Mouse (Mus musculus) hindlimb bud, embryonic 11.5 days (tissue): ENCODE results near the gene Sipa1l2.

Experiments used
- DNase-seq: peaks from one replicate; pipeline ENCODE4 v3.0.0-alpha.2; 2012; ENCODE audit warnings: low read depth, low spot score; ENCODE audit errors: extremely low spot score

Gene Sipa1l2

DNA sequence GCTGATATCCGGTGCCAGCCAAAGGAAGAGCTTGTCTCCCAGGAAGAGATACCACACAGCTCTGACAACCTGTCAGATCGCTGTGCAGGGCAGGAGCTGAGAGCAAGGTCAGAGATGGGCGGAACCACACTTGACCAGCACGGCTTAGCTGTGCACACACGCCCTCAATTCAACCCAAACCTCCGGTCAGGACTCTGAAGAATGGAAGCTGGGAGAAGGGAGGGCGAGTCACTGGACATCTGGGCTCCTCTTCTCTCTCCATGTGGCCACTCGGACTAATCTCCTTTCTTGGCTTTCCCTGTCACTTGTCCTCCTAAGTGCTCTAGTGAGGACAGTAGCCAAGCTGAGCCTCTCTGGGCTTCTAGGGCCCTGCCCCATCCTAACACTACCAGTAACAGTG, 53.9 kb downstream of the Sipa1l2 start:
- DNase-seq: no peak

DNA sequence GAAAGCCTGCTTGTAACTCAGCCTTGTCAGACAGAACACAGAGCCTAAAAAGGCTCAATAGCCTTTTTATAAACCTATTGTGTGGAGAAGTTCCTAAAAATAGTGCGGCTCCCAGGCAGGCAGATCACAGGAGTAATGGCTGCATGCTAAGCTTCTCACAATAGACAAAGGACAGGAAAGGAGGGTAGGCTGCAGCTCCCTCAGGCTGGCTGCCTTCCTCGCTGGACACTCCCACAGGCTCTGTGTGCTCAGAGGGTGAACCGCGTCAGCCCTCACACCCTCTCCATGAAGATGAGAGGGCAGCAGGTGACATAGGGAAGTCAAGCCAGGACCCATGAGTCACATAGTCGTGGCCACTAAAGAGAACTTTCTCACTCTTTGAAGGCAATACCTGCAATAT, 55.7 kb downstream of the Sipa1l2 start:
- DNase-seq: no peak

DNA sequence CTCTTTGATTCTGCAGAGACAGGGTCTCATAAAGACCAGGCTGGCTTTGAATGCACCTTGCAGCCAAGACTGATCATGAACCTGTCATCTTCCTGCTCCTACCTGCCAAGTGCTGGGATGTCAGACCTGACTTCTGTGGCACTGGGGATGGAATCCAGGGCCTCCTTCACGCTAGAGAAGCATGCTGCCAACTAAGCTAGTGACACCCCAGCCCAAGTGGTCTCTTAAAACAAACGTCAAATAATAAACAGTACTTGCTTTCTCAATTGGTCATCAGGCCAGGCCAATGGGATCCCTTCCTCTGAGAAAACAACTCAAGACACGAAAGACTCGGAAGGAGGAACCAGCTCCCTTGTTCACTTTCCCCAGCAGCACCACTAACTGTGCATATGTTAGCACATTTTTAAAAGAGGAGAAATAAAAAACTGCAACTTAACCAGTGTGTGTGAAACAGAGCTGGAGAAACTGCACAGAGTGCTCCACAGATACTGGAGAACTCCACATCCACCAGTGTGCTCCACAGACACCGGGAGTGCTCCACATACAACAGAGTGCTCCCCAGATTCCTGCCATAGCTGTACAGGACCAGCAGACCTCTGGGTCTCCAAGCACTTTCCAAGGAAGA, 56.3 kb downstream of the Sipa1l2 start:
- DNase-seq: no peak

DNA sequence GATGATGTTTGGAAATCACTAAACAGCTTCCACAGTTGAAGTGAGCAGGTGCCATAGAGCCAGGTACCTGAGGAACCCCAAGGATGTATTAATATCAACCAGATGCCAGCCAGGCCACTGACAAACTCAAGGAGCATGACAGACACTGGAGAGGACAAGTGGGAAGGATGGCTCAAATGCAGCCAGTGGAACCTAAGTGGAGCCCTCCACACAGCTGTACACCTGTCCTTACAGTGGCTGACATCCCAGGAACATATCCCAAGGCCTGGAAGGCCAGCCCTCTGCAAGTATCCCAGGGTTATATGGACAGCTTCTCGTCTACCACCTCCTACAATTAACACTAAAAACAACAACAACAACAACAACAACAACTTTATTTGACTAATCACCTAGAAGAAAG, 57.0 kb downstream of the Sipa1l2 start:
- DNase-seq: no peak

DNA sequence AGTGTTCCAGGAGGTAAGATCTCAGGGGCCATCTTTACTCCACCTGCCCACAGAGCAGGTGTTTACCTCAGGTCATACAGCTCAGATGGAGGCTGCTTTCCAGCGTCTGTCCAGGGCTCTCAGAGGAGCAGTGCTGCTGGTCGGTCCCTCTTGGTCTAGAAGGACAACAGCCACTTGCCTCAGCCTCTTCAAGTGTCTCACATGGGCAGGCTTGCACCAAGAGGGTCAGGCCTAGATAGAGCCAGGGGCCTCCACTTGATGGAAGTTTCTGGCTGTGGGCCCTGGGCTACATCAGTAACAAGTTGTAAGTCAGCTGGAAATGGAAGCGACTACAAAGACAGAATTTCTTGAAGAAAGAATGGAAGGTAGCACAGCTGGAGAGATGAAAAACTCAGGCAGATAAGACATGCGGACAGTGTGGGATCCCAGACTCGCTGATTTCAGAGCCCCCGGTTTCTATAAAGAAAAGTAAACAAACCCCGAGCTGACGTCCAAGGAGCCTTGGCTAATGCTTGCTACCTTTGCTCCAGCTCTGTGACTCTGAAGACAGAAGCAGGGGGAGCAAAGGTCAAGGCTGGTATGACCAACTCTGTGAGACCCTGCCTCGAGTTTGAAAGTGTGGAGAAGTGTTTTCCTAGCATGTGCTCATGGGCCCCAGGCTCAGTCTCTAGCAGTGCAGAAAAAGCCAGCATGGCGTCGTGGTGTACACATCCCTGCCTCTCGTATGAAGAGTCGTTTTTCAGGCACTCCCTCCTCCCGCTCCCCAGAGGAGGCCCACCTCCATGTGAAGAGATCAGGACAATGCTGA, 58.5 kb downstream of the Sipa1l2 start:
- DNase-seq: no peak

DNA sequence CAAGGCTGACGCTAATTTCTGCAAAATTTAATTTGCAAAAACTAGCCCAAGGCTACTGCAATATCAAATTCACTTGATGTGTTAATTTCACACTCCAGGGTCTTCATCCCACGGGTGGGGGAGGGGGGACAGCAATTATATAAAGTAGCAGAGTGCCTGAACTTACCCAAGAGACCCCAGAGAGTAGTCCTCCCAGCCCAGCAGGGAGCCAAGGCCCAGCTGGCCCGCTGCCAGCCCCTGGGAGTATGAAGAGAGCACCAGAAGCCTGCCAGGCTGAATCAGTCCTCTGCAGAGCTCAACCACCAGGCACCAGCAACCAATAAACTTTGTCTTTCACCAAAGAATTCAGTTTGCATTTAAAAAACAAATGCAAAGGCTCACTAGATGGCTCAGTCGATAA, 59.8 kb downstream of the Sipa1l2 start:
- no peak for DNase-seq

DNA sequence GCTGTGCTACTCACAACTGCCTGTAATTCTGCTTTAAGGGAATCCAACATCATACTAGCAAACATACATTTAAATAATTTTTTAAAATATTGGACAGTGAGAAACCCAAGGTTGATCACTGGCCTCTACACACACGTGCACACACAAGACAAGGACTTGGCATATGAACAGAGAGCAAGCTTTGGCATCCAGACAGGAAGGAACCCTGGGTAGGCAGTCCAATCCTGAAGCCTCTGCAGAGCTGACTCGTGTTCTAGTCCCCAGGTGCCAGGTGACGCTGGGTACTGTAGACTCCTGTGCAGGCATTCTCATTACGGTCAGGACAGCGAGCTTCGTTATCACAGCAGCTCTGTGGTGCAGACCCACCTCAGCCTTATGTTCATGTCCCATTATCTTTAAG, 60.4 kb downstream of the Sipa1l2 start:
- no peak for DNase-seq

DNA sequence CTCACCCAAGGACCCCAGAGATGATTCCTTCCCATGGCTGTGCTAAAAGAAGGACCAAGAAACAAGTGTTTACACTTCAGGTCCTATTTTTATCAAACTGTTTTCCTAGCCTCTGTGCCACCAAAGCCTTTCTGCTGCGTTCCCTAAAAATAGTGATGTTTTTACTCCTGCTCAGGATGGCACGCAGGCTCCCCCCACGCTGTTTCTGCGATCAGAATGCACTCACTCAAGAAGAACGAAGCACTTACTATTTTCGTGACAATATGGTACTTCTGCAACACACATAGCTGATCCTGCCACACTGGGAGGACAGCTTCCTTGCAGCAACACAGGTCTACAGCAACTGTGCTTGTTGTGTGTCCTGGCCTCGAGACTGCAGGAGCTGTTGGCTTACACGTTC, 62.3 kb downstream of the Sipa1l2 start:
- no peak for DNase-seq

DNA sequence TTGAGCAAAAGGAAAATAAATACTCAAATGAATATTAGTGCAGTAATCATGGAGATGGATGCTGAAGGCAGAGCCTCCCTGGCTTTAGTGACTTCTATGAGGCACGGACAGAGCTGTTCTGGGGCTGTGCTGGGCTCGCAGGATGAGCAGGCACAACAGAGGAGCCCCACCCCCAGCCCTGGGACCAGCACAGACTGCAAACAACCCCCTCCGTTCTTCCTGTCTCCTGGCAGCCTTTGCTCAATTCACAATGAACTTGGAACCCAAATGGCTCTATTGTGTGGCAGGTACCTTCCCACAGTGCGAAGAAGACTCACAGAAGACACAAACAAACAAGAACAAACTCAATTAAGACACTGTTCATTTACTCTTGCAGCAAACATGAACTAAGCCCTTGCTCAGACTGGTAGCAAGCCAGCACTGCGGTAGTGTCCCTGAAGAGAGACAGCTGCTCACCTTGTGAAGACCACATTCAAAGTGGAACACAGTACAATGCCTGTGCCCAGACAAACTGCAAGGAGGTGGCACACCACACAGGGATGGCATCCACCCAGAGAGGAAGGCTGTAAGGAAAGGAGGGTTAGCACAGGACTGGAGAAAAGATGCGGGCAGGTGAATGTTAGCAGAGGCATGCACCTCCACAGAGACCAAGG, 64.9 kb downstream of the Sipa1l2 start:
- DNase-seq: no peak

DNA sequence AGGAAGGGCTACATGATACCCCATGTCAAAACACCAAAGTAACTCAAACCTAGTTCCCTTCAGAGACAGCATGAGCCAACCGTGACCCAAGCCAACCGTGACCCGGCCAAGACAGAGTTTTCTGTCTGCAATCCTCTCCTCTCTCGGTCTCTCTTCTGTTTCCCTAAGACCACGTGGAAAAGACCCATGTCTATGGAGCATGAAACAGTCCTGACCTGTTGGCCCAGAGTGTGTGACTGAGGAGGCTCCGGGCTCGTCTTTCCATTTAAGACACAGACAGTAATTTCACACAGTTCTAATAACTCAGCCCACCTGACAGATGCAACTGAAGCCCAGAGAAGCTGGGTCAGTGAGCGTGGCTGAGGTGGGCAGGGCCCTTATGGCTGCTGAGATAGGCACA, 65.8 kb downstream of the Sipa1l2 start:
- DNase-seq: no peak

DNA sequence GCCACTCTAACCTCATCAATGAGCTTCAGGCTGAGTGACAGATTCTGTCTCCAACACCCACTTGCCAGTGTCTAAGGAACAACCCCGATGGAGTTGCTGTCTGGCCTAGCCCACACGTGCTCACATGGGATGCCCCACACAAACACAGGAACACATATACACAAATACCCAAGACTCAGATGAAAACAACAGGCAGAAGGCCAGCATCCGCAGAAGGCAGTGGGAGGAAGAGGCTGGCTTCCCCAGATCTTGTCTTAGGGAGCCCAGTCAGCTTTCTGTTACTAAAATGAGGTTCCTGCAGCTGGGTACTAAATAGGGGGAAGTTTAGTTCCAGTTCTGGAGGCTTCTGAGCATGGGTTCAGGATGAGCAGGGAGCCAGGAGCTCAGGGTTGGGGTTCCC, 66.8 kb downstream of the Sipa1l2 start:
- DNase-seq: no peak

DNA sequence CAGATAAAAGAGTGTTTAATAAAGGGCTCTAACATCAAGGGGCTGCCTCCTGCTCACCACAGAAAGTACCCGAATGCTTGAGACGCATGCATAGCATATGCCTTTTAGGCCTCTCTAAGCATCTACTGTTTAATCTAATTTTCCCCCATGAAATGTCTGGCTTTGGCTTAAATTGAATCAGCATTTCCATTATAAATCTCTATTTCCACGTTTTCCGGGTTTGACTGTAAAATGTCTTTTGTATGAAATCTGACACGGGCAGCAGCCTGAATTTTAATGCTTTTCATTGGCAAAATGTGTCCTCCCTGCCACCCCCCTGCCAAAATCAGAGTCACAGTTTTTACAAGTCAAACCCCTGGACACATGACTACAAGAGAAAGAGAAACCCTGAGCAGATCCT, 69.6 kb downstream of the Sipa1l2 start:
- no peak for DNase-seq

DNA sequence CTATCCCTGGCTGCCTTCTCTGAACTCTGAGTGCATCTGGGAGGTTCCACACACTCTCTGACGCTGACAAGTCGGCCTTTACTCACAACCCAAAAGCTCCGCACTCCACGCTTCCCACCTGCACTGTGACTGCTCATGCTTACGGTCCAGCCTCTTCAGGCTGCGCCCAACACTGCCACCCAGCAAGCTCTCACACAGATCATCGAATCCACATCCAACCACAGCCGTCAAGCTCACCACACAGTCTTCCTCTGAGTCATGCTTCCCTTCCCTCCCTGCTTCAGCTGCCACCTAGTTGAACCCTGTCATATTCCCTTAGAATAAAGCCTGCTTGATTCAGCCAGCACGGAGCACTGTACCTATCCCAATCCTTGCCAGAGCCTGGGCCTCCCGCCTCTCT, 71.1 kb downstream of the Sipa1l2 start:
- no peak for DNase-seq

DNA sequence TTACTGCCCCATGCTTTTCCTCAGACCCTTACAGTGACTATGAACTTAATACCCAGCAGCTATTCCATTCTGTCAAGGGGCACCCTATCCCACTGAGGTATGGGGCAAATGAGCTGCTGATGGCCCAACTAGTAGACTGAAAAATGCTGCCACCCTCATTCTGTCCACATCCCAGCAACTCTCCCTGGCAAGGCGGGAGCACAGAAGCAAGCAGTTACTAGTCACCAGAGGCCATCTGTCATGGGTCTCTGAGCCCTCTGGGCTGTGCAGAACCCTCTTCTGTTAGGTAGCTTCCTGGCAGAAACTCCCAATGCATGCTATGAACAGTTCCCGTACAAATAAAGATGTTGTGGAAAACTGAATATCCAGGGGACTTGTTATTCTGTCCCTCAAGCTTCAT, 74.1 kb downstream of the Sipa1l2 start:
- DNase-seq: no peak

DNA sequence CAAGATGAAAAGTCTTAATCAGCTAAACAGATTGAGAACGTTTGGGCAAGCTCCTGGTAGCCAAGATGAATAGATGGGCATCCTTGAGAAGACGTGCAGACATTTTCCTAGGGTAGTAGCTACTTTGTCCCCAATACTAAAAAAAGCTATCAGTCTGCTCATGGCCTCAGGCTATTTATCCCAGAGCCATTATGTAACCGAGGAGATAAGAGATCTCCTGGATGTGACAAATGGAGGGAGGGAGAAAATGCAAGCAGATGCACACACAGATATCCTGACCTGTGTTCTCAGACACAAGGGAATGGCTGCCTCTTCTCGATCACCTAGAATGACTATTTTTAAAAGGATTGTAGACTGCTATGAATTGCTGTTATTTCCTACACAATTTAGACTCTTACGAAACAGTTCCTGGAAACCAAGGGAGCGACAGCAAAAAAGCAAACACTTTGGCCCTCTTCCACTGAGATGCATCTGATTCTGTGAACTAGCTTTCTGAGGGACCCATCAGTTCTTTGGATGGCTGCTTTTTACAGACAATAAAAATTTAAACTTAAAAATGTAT, 76.3 kb downstream of the Sipa1l2 start:
- DNase-seq: no peak

DNA sequence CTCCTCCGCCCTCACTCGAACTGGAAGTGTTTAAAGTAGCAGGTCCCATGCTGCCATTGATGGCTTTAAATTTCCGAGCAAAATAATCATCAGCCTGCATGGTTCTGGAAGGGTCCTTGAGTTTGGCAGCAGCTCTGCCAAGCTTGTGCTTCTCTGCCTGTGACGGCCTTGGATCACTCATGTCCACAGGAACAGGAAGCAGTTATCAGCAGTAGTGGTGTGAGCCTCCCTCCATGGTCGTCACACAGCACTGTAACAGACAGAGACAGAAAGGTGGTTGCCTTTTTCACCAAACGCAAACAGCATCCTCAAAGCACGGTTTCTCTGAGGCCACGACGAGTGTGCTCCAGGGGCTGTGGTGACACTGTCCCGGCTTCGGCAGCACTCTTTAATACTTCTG, 77.2 kb downstream of the Sipa1l2 start:
- no peak for DNase-seq

DNA sequence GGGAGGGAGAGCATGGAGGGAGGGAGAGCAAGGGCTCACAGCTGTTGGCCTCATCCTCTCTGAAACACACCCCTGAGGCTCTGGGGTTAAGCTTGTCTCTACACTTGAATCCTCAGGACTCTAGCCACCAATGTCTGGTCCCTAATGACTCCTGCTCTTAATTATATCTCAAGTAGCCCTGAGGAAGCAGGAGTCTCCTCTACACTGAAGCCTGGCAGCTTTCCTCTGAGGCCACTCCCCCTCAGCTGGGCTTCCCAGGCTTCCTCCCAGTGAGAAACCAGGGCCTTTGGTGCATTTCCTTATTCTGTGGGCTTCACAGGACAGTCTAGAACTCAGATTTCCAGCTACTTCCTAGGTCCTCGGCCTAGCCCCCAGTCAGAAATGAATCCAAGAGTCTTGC, 80.9 kb downstream of the Sipa1l2 start:
- DNase-seq: no peak

DNA sequence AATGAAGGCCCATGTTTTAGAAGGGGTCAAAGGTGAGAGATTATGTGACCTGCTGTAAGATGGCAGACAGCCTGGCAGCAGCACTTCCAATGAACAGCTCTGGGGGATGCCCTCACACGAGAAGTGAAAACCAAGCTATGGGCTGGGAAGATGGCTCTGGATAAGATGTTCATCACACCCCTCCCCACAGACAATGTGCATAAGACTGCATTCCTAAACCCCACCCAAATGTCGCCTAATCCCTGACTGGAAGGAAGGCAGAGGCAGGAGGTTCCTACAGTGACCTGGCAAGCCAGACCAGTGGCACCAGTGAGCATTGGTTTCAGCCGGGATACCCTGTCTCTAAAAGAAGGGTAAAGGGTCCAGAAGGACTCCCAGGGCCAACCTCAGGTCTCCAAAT, 83.9 kb downstream of the Sipa1l2 start:
- DNase-seq: no peak

DNA sequence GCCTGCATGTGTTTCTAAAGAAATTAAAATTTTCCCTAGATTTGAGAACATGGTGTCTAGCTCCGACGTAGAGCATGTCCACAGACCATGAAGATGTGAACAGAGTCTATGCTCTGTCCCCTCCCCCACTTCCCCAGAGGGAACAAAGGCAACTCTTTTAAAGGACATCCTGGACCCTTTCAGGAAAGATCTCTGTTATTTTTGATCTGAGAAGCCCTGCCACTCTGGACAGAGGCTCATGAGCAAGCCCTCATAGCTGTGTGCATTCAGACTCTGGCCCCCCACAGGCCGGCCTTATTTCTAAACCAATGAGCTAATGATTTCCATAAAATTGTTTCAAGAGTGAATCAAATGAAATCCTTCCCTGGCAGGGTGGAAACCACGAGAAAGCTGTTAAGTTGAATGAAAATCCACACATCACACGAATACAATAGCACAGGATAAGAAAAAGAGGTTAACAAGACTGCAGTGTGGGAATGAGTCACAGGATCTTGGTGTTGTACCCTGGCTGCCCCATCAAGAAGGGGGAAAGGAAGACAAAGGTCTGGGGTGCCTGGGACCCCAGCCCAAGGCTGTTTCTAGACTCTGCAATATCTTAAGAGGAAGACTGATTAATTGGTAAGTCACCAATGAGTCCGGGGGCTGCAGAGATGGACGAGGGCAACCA, 84.9 kb downstream of the Sipa1l2 start:
- no peak for DNase-seq

DNA sequence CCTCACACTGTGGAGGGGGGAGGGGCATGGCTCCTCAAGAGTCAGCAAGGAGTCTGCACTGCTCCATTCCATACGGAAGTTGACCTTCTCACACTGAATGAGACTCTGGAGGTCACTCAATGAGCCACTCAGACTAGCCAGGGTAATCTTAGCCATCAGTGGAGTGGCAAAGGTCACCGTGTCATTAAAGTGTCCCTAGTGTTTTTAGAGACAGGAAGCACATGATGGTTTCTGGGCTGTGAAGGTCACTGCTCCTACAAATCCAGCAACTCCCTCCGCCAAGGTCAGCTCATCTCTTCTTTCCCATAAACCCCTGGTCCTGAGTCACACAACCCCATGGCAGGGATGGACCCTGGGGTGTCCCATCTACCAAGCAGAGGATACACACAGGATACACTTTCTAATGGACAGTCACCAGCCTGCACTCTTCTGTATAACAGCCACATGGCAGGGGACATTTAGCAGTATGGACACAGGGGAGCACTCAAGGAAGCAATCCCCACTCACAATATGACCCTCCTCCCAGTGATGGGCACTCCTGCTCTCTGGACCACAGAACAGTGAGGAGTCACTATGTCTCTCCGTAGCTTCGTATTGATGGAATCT, 87.0 kb downstream of the Sipa1l2 start:
- no peak for DNase-seq

DNA sequence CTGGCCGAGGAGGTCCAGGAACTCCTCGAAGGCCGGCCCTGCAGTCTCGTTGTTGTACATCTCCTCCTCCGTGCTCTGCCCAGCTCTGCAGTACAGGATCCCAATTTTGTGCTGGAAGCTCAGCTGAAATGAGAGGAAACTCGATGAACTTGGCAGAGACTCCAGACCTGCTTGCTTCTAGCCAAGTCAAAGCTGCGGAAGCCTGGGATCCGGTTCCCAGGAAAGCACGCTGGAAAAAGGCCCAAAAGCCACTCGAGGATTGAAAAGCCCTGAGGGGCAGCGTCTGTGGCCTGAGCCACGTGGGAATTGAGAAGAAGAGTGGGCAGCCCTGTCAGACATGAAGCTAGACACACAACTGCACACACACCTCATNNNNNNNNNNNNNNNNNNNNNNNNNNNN, 94.7 kb downstream of the Sipa1l2 start:
- no peak for DNase-seq
